Mouse (Mus musculus) kidney, postnatal 36 days (tissue): ENCODE data around the gene Kctd20.

Experiments
- DNase-seq, 2 experiments: peaks; one replicate each; pipeline ENCODE4 v3.0.0; 2021 to 2022; ENCODE audit warnings: mixed read lengths in 2 of 2

The Kctd20 gene

GRCm38 (mm10) chr17:28934120-28934916 is 17.4 kb upstream of the Kctd20 start:
- DNase-seq, result no peak

- DNase-seq, result no peak
Measured at GRCm38 (mm10) chr17:28936133-28936532, 15.6 kb upstream of the Kctd20 start.

- peak; percentile 86 to 91 for DNase-seq
Measured at GRCm38 (mm10) chr17:28936622-28937345, 15.0 kb upstream of the Kctd20 start.

- DNase-seq, result no peak
Measured at GRCm38 (mm10) chr17:28940776-28941555, 10.8 kb upstream of the Kctd20 start.

- DNase-seq, result no peak
Measured at GRCm38 (mm10) chr17:28942101-28942500, 9.6 kb upstream of the Kctd20 start.

GRCm38 (mm10) chr17:28943740-28944139 is 8.0 kb upstream of the Kctd20 start, which contains the start of gene Pxt1:
Gene Pxt1, minus strand, starts transcription at chr17:28943840.
- DNase-seq, result no peak

- DNase-seq, result peak; percentile 76 to 82
Measured at GRCm38 (mm10) chr17:28944481-28944880, 7.3 kb upstream of the Kctd20 start.

GRCm38 (mm10) chr17:28947011-28947939 is 4.5 kb upstream of the Kctd20 start:
- DNase-seq, result no peak

- DNase-seq, result peak in 1 of 2 experiments; percentile 56
Measured at GRCm38 (mm10) chr17:28948661-28949060, 3.1 kb upstream of the Kctd20 start.

- DNase-seq, result no peak
Measured at GRCm38 (mm10) chr17:28950751-28951150, 999 bp upstream of the Kctd20 start.

- DNase-seq, result no peak
Measured at GRCm38 (mm10) chr17:28953251-28953650, 1.5 kb downstream of the Kctd20 start.

GRCm38 (mm10) chr17:28954416-28954815 is 2.7 kb downstream of the Kctd20 start:
- no peak for DNase-seq

GRCm38 (mm10) chr17:28960597-28960996 is 8.8 kb downstream of the Kctd20 start:
- peak in 1 of 2 experiments; percentile 31 for DNase-seq

- peak; percentile 65 to 77 for DNase-seq
Measured at GRCm38 (mm10) chr17:28961596-28961995, 9.8 kb downstream of the Kctd20 start.

GRCm38 (mm10) chr17:28967021-28967610 is 15.4 kb downstream of the Kctd20 start:
- no peak for DNase-seq

- DNase-seq, result no peak
Measured at GRCm38 (mm10) chr17:28970122-28970521, 18.4 kb downstream of the Kctd20 start.

GRCm38 (mm10) chr17:28979091-28979490 is 27.3 kb downstream of the Kctd20 start:
- peak; percentile 67 to 77 for DNase-seq

GRCm38 (mm10) chr17:28981081-28981480 is 29.3 kb downstream of the Kctd20 start:
- DNase-seq, result no peak

GRCm38 (mm10) chr17:28982591-28982990 is 30.8 kb downstream of the Kctd20 start:
- DNase-seq, result no peak

- DNase-seq, result no peak
Measured at GRCm38 (mm10) chr17:28984724-28985420, 33.1 kb downstream of the Kctd20 start.

GRCm38 (mm10) chr17:28986833-28987232 is 35.1 kb downstream of the Kctd20 start:
- DNase-seq, result peak; percentile 17 to 66
